Mouse (Mus musculus): ENCODE data around the gene 4930432K21Rik. TPM values are rescaled to one million over a fixed set of nuclear protein-coding genes. Genes with fewer than 3 reads are reported as not detected.

The 4930432K21Rik gene
- polyA plus RNA-seq, 1 experiment from 2014 or later, result 0.53 TPM

DNA sequence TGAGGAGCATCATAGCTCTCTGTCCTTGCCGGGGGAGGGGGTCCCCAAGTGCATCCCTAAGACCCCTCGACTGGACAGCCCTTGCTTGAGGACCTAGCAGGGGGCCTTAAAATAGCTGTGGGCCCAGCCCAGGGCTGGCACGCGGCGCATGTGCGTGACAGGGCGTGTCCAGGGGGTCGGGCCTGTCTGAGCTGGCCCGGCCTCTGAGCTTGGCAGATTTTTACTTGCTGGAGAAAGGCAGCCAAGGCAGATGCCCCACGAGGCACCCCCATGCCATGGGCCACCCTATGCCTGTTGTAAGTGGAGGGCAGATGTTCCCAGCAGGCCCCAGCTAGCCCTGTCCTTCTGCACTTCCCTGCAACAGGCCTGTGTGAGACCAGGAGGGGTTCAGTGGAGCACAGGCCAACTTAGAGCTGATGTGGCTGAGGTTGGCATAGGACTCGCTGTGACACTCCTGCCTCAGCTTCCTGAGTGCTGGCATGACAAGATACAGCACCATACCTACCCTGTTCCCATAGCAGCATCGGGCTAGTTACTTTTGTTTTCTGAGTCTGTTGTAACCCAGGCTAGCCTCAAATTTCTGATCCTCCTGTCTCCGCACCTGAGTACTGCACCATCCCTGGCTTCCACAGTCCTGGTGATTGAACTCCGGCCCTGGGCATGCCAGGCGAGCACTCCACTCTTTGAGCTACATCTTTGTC lies 53.9 kb downstream of the 4930432K21Rik start:
- Histone ChIP-seq H3K4me1 (ENCODE audit: control insufficient read depth, insufficient read depth, low read length) (peaks cover 16% of the 10 kb centered on the region), H3K9me3 (replicated peaks; ENCODE audit: control insufficient read depth, low read length) (no peaks in the 10 kb centered on the region), H3K36me3 (replicated peaks; ENCODE audit: control insufficient read depth, insufficient read depth, low read depth, low read length) (no peaks in the 10 kb centered on the region), H3K9ac (replicated peaks; ENCODE audit: low read length) (peak overlapping the region; percentile 68), H3K27ac (replicated peaks; ENCODE audit: low read depth, low read length) (peak overlapping the region; percentile 49), H3K27me3 (ENCODE audit: control insufficient read depth, insufficient read depth, low read length) (no peaks in the 10 kb centered on the region), H3K4me2 (ENCODE audit: low read depth, low read length) (peak overlapping the region; percentile 91), H3K4me3 (ENCODE audit: low read depth, low read length) (peak overlapping the region; percentile 50)
- ATAC-seq (replicated peaks; ENCODE audit: insufficient number of reproducible peaks, low FRiP score, low TSS enrichment, low read depth) (no peak), DNase-seq (ENCODE audit: low spot score) (no peak)
- 69% methylated on average over 15 of the region's 15 CpGs for WGBS

DNA sequence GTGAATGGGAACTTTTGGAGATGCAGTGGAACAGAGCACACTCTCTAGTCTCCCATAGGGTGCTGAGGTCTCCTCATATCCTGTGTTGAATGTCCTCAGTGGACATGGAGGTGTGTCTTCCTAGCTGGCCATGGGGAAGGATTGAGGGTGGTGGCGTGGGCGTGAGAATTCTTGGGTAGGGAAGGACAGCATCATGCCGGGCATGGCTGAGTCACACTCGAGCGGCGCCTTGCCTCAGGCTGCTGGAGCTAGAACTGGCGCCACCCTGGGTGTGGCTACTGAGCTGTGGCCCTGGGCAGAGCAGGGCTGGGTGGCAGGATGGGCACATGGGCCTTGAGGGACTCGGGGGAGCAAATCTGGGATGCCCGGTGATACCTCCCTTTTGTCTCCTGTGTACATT lies 54.6 kb downstream of the 4930432K21Rik start:
- no peak overlapping the region for H3K9ac ChIP-seq (replicated peaks; ENCODE audit: low read length)
- WGBS, result 85% methylated on average over 9 of the region's 9 CpGs
- H3K4me1 ChIP-seq (ENCODE audit: control insufficient read depth, insufficient read depth, low read length), result peaks cover 16% of the 10 kb centered on the region
- H3K4me2 ChIP-seq (ENCODE audit: low read depth, low read length), result peak overlapping the region; percentile 16
- H3K27ac ChIP-seq (replicated peaks; ENCODE audit: low read depth, low read length), result no peak overlapping the region
- ATAC-seq (replicated peaks; ENCODE audit: insufficient number of reproducible peaks, low FRiP score, low TSS enrichment, low read depth) (no peak), DNase-seq (ENCODE audit: low spot score) (no peak)
- no peaks in the 10 kb centered on the region for H3K9me3 ChIP-seq (replicated peaks; ENCODE audit: control insufficient read depth, low read length)
- no peaks in the 10 kb centered on the region for H3K36me3 ChIP-seq (replicated peaks; ENCODE audit: control insufficient read depth, insufficient read depth, low read depth, low read length)
- no peak overlapping the region for H3K4me3 ChIP-seq (ENCODE audit: low read depth, low read length)
- no peaks in the 10 kb centered on the region for H3K27me3 ChIP-seq (ENCODE audit: control insufficient read depth, insufficient read depth, low read length)

DNA sequence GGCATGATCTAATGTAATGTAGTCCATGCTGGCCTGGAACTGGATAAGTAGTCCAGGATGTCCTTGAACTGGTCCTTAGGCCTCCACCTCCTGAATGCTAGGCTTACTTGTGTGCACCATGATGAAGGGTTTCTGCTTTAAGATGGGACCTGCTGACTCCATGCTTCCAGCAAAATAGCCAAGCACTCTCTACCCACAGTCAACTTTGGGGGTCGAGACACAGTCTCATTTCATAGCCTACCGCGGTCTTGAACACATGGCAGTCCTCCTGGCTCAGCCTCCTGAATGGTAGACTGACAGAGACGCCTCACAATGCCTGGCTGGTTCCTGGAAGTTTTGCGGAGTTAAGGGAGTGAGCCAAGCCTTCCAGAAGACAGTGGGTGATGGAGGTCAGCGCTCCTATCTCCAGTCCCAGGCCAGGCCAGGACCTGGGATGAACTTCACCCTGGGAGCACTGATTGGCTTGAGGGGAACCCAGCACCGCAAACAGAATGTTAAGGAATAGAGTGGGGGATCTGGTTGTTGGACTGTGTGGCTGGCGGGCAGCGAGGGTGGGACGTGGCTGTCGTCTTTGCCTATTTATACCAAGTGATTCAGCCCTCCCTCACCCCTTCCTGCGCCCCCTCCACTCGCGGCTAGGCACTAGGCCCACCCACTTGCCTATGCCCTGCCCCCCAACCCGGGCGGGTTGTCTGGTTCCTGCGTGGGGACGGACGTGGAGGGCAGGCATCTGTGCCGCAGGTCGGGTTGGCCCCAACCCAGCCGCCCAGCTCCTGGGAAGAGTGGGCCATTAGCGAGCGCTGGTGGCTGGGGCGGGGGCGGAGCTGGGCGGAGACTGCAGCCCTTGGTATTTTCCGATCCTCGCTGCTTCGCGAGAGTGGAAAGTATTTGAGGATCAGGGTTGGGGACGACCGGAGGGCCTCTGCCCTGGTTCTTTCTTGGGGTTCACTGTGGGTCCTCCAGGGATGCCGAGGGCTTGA lies 55.4 kb downstream of the 4930432K21Rik start:
- peak; percentile 81 for DNase-seq (ENCODE audit: low spot score)

DNA sequence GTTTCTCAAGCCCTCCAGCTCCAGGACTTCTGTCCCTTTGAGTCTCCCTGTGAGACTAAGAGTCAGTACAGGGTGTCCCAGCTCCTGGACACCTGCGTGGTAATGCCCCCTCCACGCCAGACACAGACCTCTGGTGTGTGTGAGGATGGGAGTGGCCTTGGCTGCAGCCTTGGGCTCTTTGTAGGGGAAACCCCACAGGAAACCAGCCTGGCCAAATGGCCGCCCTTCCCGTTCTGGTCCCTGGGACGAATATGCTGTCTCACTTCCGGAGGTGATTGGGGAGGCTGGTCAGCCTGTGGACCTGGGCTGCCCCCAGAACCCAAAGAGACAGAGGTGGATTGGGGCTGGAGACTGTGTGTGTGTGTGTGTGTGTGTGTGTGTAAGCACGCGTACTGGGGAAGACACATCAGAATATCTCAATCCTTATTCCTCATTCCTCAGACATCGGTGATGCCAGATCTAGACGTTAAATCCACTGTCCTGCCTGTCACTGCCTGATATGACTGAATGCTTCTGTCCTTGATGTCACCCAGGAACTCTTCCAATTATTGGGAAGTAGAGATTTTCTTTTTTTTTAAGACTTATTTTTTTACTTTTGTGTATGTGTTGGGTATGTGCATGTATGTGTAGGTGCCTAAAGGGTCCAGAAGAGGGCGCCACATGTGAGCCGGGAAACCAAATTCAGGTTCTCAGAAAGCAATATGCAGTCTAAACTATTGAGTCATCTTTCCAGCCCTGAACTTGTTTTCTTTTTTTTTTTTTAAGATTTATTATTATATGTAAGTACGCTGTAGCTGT lies 56.3 kb downstream of the 4930432K21Rik start:
- H3K4me3 ChIP-seq (ENCODE audit: low read depth, low read length), result peak overlapping the region; percentile 35
- H3K27me3 ChIP-seq (ENCODE audit: control insufficient read depth, insufficient read depth, low read length), result no peaks in the 10 kb centered on the region
- WGBS, result 54% methylated on average over 13 of the region's 13 CpGs
- peaks cover 10% of the 10 kb centered on the region for H3K4me1 ChIP-seq (ENCODE audit: control insufficient read depth, insufficient read depth, low read length)
- ATAC-seq (replicated peaks; ENCODE audit: insufficient number of reproducible peaks, low FRiP score, low TSS enrichment, low read depth) (no peak), DNase-seq (ENCODE audit: low spot score) (no peak)
- H3K4me2 ChIP-seq (ENCODE audit: low read depth, low read length), result peak overlapping the region; percentile 49
- H3K9ac ChIP-seq (replicated peaks; ENCODE audit: low read length), result peak overlapping the region; percentile 60
- H3K9me3 ChIP-seq (replicated peaks; ENCODE audit: control insufficient read depth, low read length), result no peaks in the 10 kb centered on the region
- H3K27ac ChIP-seq (replicated peaks; ENCODE audit: low read depth, low read length), result peak overlapping the region; percentile 31
- H3K36me3 ChIP-seq (replicated peaks; ENCODE audit: control insufficient read depth, insufficient read depth, low read depth, low read length), result no peaks in the 10 kb centered on the region

More for the DNA sequence above, 55.4 kb downstream of the 4930432K21Rik start:
- peak overlapping the region; percentile 60 for H3K9ac ChIP-seq (replicated peaks; ENCODE audit: low read length)
- H3K27me3 ChIP-seq (ENCODE audit: control insufficient read depth, insufficient read depth, low read length), result no peaks in the 10 kb centered on the region
- H3K4me1 ChIP-seq (ENCODE audit: control insufficient read depth, insufficient read depth, low read length), result peaks cover 16% of the 10 kb centered on the region
- no peaks in the 10 kb centered on the region for H3K36me3 ChIP-seq (replicated peaks; ENCODE audit: control insufficient read depth, insufficient read depth, low read depth, low read length)
- H3K4me2 ChIP-seq (ENCODE audit: low read depth, low read length), result peak overlapping the region; percentile 49
- H3K27ac ChIP-seq (replicated peaks; ENCODE audit: low read depth, low read length), result peak overlapping the region; percentile 31
- ATAC-seq (replicated peaks; ENCODE audit: insufficient number of reproducible peaks, low FRiP score, low TSS enrichment, low read depth), result peak; percentile 27; the same call in 1 of the 2 replicates
- H3K4me3 ChIP-seq (ENCODE audit: low read depth, low read length), result peak overlapping the region; percentile 35
- no peaks in the 10 kb centered on the region for H3K9me3 ChIP-seq (replicated peaks; ENCODE audit: control insufficient read depth, low read length)
- 10% methylated on average over 34 of the region's 34 CpGs for whole genome bisulfite sequencing

DNA sequence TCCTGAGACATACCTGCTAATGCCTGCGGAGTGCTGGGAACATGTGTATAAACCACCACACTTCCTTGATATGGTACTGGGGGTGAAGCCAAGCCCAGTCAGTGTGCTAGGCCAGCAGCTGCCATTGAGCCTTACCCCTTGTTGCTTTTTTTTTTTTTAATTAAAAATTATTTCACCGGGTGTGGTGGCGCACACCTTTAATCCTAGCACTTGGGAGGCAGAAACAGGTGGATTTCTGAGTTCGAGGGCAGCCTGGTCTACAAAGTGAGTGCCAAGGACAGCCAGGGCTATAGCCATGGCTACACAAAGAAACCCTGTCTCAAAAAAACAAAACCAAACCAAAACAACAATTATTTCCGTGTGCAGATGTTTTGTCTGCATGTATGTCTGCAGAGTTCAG lies 57.2 kb downstream of the 4930432K21Rik start:
- H3K9me3 ChIP-seq (replicated peaks; ENCODE audit: control insufficient read depth, low read length), result no peaks in the 10 kb centered on the region
- DNase-seq (ENCODE audit: low spot score) (no peak), ATAC-seq (replicated peaks; ENCODE audit: insufficient number of reproducible peaks, low FRiP score, low TSS enrichment, low read depth) (no peak)
- H3K36me3 ChIP-seq (replicated peaks; ENCODE audit: control insufficient read depth, insufficient read depth, low read depth, low read length), result no peaks in the 10 kb centered on the region
- H3K4me1 ChIP-seq (ENCODE audit: control insufficient read depth, insufficient read depth, low read length), result peaks cover 7% of the 10 kb centered on the region
- no peak overlapping the region for H3K4me3 ChIP-seq (ENCODE audit: low read depth, low read length)
- H3K27ac ChIP-seq (replicated peaks; ENCODE audit: low read depth, low read length), result no peak overlapping the region
- H3K27me3 ChIP-seq (ENCODE audit: control insufficient read depth, insufficient read depth, low read length), result no peaks in the 10 kb centered on the region
- no peak overlapping the region for H3K9ac ChIP-seq (replicated peaks; ENCODE audit: low read length)
- H3K4me2 ChIP-seq (ENCODE audit: low read depth, low read length), result no peak overlapping the region
- WGBS, result 90% methylated on average over 5 of the region's 5 CpGs

DNA sequence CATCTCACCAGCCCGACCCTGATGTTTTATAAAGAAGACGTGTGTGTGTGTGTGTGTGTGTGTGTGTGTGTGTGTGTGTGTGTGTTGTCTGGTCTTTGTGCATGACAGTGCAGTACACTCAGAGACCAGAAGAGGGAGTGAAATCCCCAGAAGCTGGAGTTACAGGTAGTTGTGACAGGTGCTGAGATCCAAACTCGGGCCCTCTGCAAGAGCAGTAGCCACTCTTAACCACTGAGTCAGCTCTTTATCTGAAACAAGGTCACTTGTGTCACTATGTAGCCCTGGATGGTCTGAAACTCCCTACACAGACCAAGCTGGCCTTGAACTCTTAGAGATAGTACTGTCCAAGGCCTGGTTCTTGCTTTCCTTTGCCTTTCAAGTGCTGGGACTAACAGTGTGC lies 58.8 kb downstream of the 4930432K21Rik start:
- 90% methylated on average over 3 of the region's 3 CpGs for WGBS
- no peak for ATAC-seq (replicated peaks; ENCODE audit: insufficient number of reproducible peaks, low FRiP score, low TSS enrichment, low read depth)
- no peak overlapping the region for H3K4me2 ChIP-seq (ENCODE audit: low read depth, low read length)
- H3K27ac ChIP-seq (replicated peaks; ENCODE audit: low read depth, low read length), result no peak overlapping the region
- DNase-seq (ENCODE audit: low spot score), result no peak
- H3K36me3 ChIP-seq (replicated peaks; ENCODE audit: control insufficient read depth, insufficient read depth, low read depth, low read length), result peaks cover 6% of the 10 kb centered on the region
- no peaks in the 10 kb centered on the region; the same call in 1 of the 2 replicates for H3K4me1 ChIP-seq (ENCODE audit: control insufficient read depth, insufficient read depth, low read length)
- H3K27me3 ChIP-seq (ENCODE audit: control insufficient read depth, insufficient read depth, low read length), result no peaks in the 10 kb centered on the region
- H3K4me3 ChIP-seq (ENCODE audit: low read depth, low read length), result no peak overlapping the region
- no peak overlapping the region for H3K9ac ChIP-seq (replicated peaks; ENCODE audit: low read length)
- H3K9me3 ChIP-seq (replicated peaks; ENCODE audit: control insufficient read depth, low read length), result no peaks in the 10 kb centered on the region

DNA sequence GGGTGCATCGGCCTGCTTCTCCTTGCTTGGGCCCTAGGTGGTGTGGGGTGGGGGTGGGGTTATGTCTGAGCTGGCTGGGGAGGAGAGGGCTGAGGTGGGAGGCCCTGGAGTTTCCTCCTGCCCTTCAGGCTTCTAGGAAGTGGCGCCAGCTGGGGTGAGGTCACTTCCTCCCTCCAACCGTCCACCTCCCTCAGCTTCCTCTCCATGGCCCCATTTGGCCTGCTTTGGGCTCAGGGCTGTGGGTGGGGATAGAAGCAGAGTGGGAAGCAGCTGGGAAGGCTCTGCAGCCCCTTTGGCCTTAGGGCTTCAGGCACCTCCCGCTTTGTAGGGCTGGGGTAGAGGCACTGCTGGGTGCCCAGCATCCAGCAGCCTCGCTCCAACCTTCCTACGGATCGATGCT lies 60.0 kb downstream of the 4930432K21Rik start:
- Histone ChIP-seq H3K4me2 (ENCODE audit: low read depth, low read length) (no peak overlapping the region), H3K9me3 (replicated peaks; ENCODE audit: control insufficient read depth, low read length) (no peaks in the 10 kb centered on the region), H3K9ac (replicated peaks; ENCODE audit: low read length) (no peak overlapping the region; the same call in 1 of the 2 replicates), H3K4me1 (ENCODE audit: control insufficient read depth, insufficient read depth, low read length) (no peaks in the 10 kb centered on the region; the same call in 1 of the 2 replicates), H3K27ac (replicated peaks; ENCODE audit: low read depth, low read length) (no peak overlapping the region), H3K27me3 (ENCODE audit: control insufficient read depth, insufficient read depth, low read length) (no peaks in the 10 kb centered on the region), H3K4me3 (ENCODE audit: low read depth, low read length) (no peak overlapping the region), H3K36me3 (replicated peaks; ENCODE audit: control insufficient read depth, insufficient read depth, low read depth, low read length) (peaks cover 14% of the 10 kb centered on the region)
- ATAC-seq (replicated peaks; ENCODE audit: insufficient number of reproducible peaks, low FRiP score, low TSS enrichment, low read depth) (no peak), DNase-seq (ENCODE audit: low spot score) (no peak)
- WGBS, result 62% methylated on average over 7 of the region's 7 CpGs

All from embryonic facial prominence, embryonic 11.5 days (tissue).